Mouse (Mus musculus): Measurements from ENCODE around the gene Plekhm2.

DNA sequence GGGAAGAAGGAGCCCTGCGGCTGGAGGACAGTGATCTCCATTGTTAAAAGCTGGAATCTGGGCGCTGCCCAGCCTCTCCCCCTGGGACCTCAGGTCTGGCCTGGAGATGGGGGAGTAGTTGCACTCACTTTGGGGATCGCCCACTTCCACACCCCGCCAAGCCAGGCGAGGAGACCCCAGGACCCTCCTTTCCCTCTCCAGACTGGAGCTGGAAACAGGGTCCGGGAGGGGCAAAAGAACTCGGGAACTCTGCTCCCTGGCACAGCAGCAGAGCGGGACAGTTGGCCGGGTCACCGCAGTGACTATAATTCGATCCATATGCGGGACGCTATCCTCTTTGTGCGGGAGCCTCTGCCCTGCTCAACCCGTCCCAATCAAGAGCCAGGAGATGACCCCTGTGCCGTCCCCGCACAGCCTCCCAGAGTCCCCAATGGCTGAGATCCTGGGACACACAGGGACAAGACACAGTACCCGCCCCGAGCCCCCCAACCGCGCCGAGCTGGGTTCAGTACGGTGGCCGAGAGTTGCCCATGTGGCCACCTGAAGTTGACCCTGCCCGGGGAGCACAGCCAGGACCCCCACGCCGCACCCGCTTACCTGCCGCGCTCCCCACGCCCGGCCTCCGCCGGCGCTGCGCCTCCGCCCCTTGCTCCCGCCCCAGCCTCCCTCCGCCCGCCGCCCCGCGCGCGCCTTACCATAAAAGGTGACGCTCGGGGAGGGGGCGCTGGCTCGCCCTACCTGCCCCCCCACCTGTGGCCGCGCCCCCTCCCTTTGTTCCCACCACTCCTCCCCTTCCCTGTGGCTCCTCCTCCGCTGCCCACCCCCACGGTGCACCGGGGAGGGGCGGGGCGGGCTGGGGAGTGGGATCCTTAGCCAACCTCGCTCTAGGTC is 65.2 kb downstream of the Plekhm2 start:
- TF ChIP-seq TAL1 (IDR thresholded peaks at IDR 0.05; ENCODE audit: low read length): no peak
- no peak for TF ChIP-seq GATA1 (IDR thresholded peaks at IDR 0.05; ENCODE audit: low read length)

Measured in erythroblast, embryonic 14.5 days (primary cell).